Mouse (Mus musculus): ENCODE measurements around the gene Drc3.

DNA sequence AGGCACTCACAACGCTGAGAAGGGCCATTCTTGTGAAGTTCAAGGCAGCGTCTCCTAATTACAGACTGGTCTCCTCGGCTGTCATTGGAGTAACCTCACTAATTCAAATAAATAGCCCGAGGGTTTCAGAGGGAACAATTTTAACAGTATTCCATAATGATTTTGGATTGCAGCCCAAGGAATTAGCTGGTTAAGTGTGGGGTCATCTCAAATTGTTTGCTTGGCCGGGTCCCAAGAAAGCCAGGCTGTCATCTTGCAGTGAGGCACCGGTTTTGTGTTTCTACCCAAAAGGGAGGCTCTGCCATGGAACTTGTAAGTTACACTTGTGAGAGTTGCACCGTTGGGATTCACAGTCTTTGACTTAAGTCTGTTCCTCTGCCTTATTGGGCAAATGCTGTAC is 36.9 kb upstream of the Drc3 start:
- TF ChIP-seq CTCF (conservative IDR thresholded peaks at IDR 0.05; ENCODE audit: low read length) (no peak), NANOG (IDR thresholded peaks at IDR 0.05; ENCODE audit: borderline replicate concordance, low read length) (no peak), POU5F1 (IDR thresholded peaks at IDR 0.05; ENCODE audit: borderline replicate concordance, low read length) (no peak)
